Mouse (Mus musculus) hindbrain, embryonic 14.5 days (tissue): ENCODE data around the gene Suclg1. TPM values are rescaled to one million over a fixed set of nuclear protein-coding genes. Genes with fewer than 3 reads are reported as not detected.

Experiments used
- polyA plus RNA-seq: library from polyadenylated mRNA; unstranded; fragments of >200 nt; fragmentation: Nextera tagmentation; extraction: Ambion mirVana; gene quantifications from 2 replicates; pipeline ENCODE4 v1.2.1, GENCODE M21; 2014

Suclg1 gene
- polyA plus RNA-seq, 1 experiment from 2014 or later = 151 TPM

Other genes with a start within 250 kb of the Suclg1 start
- 0.48 and 0.98 TPM in 2 replicates for gene Dnah6, start 26.7 kb upstream of the Suclg1 start, polyA plus RNA-seq
- not detected in 2 replicates for gene 4931417E11Rik, start 221.3 kb downstream of the Suclg1 start, polyA plus RNA-seq